8 mouse cellular contexts compared by ENCODE assay signal in the genomic region with DNA sequence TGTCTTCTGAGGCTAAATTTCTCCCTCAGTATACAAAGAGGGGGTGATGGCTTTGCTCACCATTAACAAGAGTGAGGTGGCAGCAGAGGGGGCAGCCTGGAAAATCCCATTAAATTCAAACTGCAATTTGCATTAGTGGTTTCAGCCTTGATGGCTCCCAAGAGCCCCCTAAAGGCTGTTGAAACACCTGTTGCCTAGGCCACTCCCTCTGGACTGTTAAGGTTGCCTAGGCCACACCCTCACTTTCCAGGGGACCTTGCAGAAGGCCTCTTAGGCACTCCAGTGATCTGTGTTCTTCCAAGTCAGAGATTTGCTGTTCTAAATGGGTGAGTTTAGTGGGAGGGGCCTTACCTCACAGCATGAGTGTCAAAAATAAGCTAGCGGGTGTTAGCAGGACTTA.
DNase-seq lines count a peak whose midpoint lies in the region; ATAC-seq and TF ChIP-seq lines count a peak whose summit lies in the region.
"Had no signal": no experiment of that assay in that cellular context is flagged by ENCODE, and none has a peak within 500 bp of the region (broad histone marks: within the 10 kb centered on the region; RNA-seq: fewer than 3 reads in every experiment).

No protein-coding gene starts in this region.

- H3K27ac ChIP-seq in midbrain, embryonic 10.5 days (replicated peaks): peak overlapping the region; percentile 96
- no peak overlapping the region for H3K27ac ChIP-seq in midbrain, embryonic 15.5 days
- H3K27ac ChIP-seq in limb, embryonic 14.5 days (replicated peaks; ENCODE audit: low read depth, low read length): no peak overlapping the region
- no peak overlapping the region for H3K27ac ChIP-seq in stomach, postnatal 0 days (replicated peaks)

- TF ChIP-seq EP300 in stomach, postnatal 0 days (optimal IDR thresholded peaks at IDR 0.05): no peak

- no peak for ATAC-seq in midbrain, embryonic 15.5 days (replicated peaks)
- peak; percentile 24; the same call in 1 of the 2 replicates for ATAC-seq in limb, embryonic 14.5 days (ENCODE audit: low FRiP score, low read depth)
- peak; percentile 38; the same call in 1 of the 2 replicates for ATAC-seq in stomach, postnatal 0 days (ENCODE audit: low FRiP score, low TSS enrichment)

- no peaks in the 10 kb centered on the region for H3K27me3 ChIP-seq in midbrain, embryonic 10.5 days (ENCODE audit: low read depth, poor library complexity, severe bottlenecking)
- H3K27me3 ChIP-seq in midbrain, embryonic 15.5 days (replicated peaks): no peaks in the 10 kb centered on the region
- H3K27me3 ChIP-seq in limb, embryonic 14.5 days (ENCODE audit: control insufficient read depth, insufficient read depth, low read length): no peaks in the 10 kb centered on the region
- H3K27me3 ChIP-seq in stomach, postnatal 0 days (ENCODE audit: control insufficient read depth, insufficient read depth, low read length): no peaks in the 10 kb centered on the region

- H3K4me2 ChIP-seq in midbrain, embryonic 15.5 days: no peak overlapping the region
- H3K4me2 ChIP-seq in limb, embryonic 14.5 days (replicated peaks; ENCODE audit: low read depth, low read length, severe bottlenecking): no peak overlapping the region
- no peak overlapping the region for H3K4me2 ChIP-seq in stomach, postnatal 0 days (replicated peaks; ENCODE audit: low read depth)

- peaks cover 25% of the 10 kb centered on the region for H3K36me3 ChIP-seq in midbrain, embryonic 10.5 days
- H3K36me3 ChIP-seq in midbrain, embryonic 15.5 days (replicated peaks): no peaks in the 10 kb centered on the region
- no peaks in the 10 kb centered on the region for H3K36me3 ChIP-seq in limb, embryonic 14.5 days (ENCODE audit: control insufficient read depth, insufficient read depth, low read length)
- no peaks in the 10 kb centered on the region for H3K36me3 ChIP-seq in stomach, postnatal 0 days (ENCODE audit: control insufficient read depth, insufficient read depth, low read length)

- no peak overlapping the region for H3K4me3 ChIP-seq in midbrain, embryonic 10.5 days
- H3K4me3 ChIP-seq in midbrain, embryonic 15.5 days: no peak overlapping the region
- H3K4me3 ChIP-seq in limb, embryonic 14.5 days (replicated peaks; ENCODE audit: low read length): no peak overlapping the region
- H3K4me3 ChIP-seq in stomach, postnatal 0 days (ENCODE audit: low read depth, low read length): no peak overlapping the region

- 79% methylated on average over 1 of the region's 1 CpGs for WGBS in midbrain, embryonic 10.5 days
- WGBS in midbrain, embryonic 15.5 days: 54% methylated on average over 1 of the region's 1 CpGs
- WGBS in limb, embryonic 14.5 days: 56% methylated on average over 1 of the region's 1 CpGs
- WGBS in stomach, postnatal 0 days: 60% methylated on average over 1 of the region's 1 CpGs

- H3K4me1 ChIP-seq in midbrain, embryonic 10.5 days: peaks cover 86% of the 10 kb centered on the region
- peaks cover 64% of the 10 kb centered on the region for H3K4me1 ChIP-seq in midbrain, embryonic 15.5 days
- H3K4me1 ChIP-seq in limb, embryonic 14.5 days (ENCODE audit: control insufficient read depth, insufficient read depth, low read length): peaks cover 35% of the 10 kb centered on the region
- peaks cover 4% of the 10 kb centered on the region; the same call in 1 of the 2 replicates for H3K4me1 ChIP-seq in stomach, postnatal 0 days (replicated peaks; ENCODE audit: control insufficient read depth, insufficient read depth)

- 0 out of 2 replicates have a peak, but pooled peaks have one; percentile 10 for TF ChIP-seq CTCF in stomach, postnatal 0 days (IDR thresholded peaks at IDR 0.05; ENCODE audit: low read depth)

- DNase-seq in midbrain, embryonic 10.5 days (ENCODE audit: low spot score): no peak
- peak; percentile 60 for DNase-seq in forelimb bud, embryonic 11.5 days (ENCODE audit: low read depth, low spot score)
- DNase-seq in limb, embryonic 14.5 days (ENCODE audit: low spot score): peak; percentile 40
- DNase-seq in stomach, postnatal 0 days (ENCODE audit: low spot score): peak; percentile 43
- DNase-seq in right cerebral cortex, postnatal 36 days (ENCODE audit: low spot score in 2 of 2): no peak
- no peak for DNase-seq in gastrocnemius, postnatal 25 days
- DNase-seq: liver had no signal

- no peak overlapping the region for H3K9ac ChIP-seq in midbrain, embryonic 15.5 days
- no peak overlapping the region for H3K9ac ChIP-seq in limb, embryonic 14.5 days (ENCODE audit: low read depth, low read length, severe bottlenecking)
- H3K9ac ChIP-seq in stomach, postnatal 0 days (ENCODE audit: low read length): no peak overlapping the region

- no peak for TF ChIP-seq POLR2A in limb, embryonic 14.5 days (IDR thresholded peaks at IDR 0.05; ENCODE audit: borderline replicate concordance, extremely low read depth, insufficient read depth, insufficient read length)

- no peaks in the 10 kb centered on the region for H3K9me3 ChIP-seq in midbrain, embryonic 10.5 days (replicated peaks)
- H3K9me3 ChIP-seq in midbrain, embryonic 15.5 days: no peaks in the 10 kb centered on the region
- no peaks in the 10 kb centered on the region for H3K9me3 ChIP-seq in limb, embryonic 14.5 days (ENCODE audit: control insufficient read depth, low read length)
- H3K9me3 ChIP-seq in stomach, postnatal 0 days (ENCODE audit: control insufficient read depth, low read length): no peaks in the 10 kb centered on the region

Comparison
In these comparisons a context has a peak if more than half of its experiments do, and no peak if none do; other contexts are left out.
1. DNase-seq: peak in forelimb bud, embryonic 11.5 days (single experiment), limb, embryonic 14.5 days (single experiment) and stomach, postnatal 0 days (single experiment); none in midbrain, embryonic 10.5 days (single experiment), right cerebral cortex, postnatal 36 days (0 of 2) and gastrocnemius, postnatal 25 days (single experiment).